Mouse (Mus musculus) gastrocnemius, postnatal 36 days (tissue): ENCODE measurements around the gene Caln1. TPM values are rescaled to one million over a fixed set of nuclear protein-coding genes. Genes with fewer than 3 reads are reported as not detected.

ENCODE experiments used
- DNase-seq, 2 experiments: peaks; one replicate each; pipeline ENCODE4 v3.0.0; 2022
- intact Hi-C: fragments of 180-260 bp; cut with DNase I; formaldehyde crosslinking; loops from one replicate; pipeline ENCODE4 v1.15.1; 2025
- total RNA-seq, 2 experiments: library from RNA; stranded (reverse); gene quantifications; 2 replicates each; pipeline ENCODE4 v1.2.3; 2021

Gene Caln1
- total RNA-seq, 2 experiments from 2014 or later, result not detected

- intact Hi-C loops, result loop anchor here (2.0 to 5.0 kb wide), 2 partner anchors 145 to 566 kb away; no protein-coding TSS in a partner anchor
- peak in 1 of 2 experiments; percentile 25 for DNase-seq
Observed at GRCm38 (mm10) chr5:130862302-130862701, 493.0 kb downstream of the Caln1 start.

DNA sequence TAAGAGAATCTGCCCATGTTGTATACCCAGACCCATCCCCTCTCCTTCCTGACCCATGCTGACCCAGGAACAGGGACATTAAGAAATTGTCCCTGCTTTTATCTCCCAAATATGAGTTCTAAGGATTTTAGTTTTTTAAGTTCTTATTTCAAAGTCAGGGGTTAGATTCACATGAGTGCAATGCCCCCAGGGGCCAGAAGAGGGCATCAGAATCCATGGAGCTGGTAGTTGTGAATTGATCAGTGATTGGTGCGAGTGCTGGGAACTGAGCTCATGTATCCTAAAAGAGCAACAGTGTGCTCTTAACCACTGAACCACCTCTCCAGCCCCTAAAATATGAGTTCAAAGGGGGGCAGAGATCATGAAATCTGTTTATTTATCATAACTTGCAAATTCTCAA is 500.6 kb downstream of the Caln1 start:
- no peak for DNase-seq
- intact Hi-C loops, result no loop called here

- intact Hi-C loops, result no loop called here
- DNase-seq, result no peak
Observed at GRCm38 (mm10) chr5:130871086-130871485, 501.8 kb downstream of the Caln1 start.

DNA sequence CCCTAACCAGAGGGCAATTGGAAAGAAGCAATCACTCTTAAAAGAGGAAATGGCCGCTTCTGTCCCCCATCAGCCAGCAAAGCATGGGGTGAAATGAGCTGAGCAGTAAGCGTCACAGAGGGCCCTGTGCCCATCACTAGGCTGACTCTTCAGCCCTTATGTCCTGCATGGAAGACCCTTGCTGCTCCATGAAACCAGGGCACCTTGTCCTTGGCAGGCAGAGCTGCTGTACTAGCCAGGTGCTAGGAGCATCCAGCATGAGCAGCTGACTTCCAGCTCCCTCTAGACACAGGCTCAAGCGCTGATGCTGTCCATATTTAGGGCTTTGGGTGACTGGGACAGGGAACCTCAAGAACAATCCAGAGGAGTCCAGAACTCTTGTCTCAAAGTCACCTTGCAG is 506.1 kb downstream of the Caln1 start:
- DNase-seq, result no peak
- intact Hi-C loops, result no loop called here

GRCm38 (mm10) chr5:130880331-130880730 is 511.1 kb downstream of the Caln1 start:
- intact Hi-C loops, result no loop called here

DNA sequence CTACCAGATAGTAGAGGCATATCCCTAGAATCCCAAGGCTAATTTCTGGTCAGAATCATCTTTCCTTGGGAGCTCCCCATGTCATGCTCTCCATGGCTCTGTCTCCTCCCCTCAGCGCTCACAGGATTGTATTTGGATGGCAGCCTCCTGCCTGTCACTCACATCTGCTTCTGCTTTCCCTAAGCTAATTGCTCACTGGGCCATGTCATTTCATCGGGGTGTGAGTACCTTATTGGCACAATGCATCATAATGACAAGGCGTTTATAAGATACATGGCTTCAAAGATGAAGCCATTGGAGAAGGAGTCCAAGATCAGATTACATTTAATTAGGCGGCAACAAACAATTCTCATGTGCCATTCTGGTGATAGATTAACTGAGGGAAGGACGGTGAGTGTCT is 522.5 kb downstream of the Caln1 start:
- intact Hi-C loops, result no loop called here
- DNase-seq, result no peak

More at GRCm38 (mm10) chr5:130880331-130880730, 511.1 kb downstream of the Caln1 start:
- no peak for DNase-seq

DNA sequence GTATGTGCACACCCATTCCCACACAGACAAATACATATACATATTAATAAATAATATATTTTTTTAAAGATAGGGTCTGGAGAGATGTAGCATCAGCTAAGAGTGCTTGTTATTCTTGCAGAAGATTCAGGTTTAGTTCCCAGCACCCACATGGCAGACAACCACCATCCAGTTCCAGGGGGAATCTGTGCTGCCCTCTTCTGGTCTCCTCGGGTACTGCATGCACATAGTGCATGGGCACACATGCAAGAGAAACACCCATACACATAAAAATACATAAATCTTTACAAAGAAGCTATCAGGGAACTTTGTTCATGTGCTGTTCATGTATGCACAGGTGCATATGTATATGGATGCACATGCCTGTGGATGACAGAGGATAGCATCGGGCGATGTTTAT is 526.7 kb downstream of the Caln1 start:
- intact Hi-C loops, result no loop called here
- no peak for DNase-seq

Other genes with a start within 250 kb of the Caln1 start
- 1 to 10 TPM; 1.8 to 2.2 TPM for gene Kctd7, start 224.6 kb upstream of the Caln1 start, total RNA-seq
- gene Rabgef1, start 197.7 kb upstream of the Caln1 start, total RNA-seq, result 10 to 100 TPM; 67.7 to 81.8 TPM
- gene Tmem248, start 152.4 kb upstream of the Caln1 start, total RNA-seq, result 10 to 100 TPM; 30.9 to 43.7 TPM
- gene Sbds, start 113.9 kb upstream of the Caln1 start, total RNA-seq, result 10 to 100 TPM; 24.1 to 24.6 TPM
- 10 to 100 TPM in 1 of 2 experiments, 1 to 10 TPM in 1; 9.6 to 10.3 TPM for gene Tyw1, start 113.8 kb upstream of the Caln1 start, total RNA-seq
- not detected for gene A330070K13Rik, start 15.2 kb downstream of the Caln1 start, total RNA-seq